Mouse (Mus musculus): ENCODE results near the gene Nlgn1. TPM values are rescaled to one million over a fixed set of nuclear protein-coding genes. Genes with fewer than 3 reads are reported as not detected.
A peak's percentile ranks its signal among the peaks of the same experiment; 100 is the strongest.

Gene Nlgn1
- polyA plus RNA-seq, 1 experiment from 2014 or later, result 15.9 TPM

- Histone ChIP-seq H3K27me3 (replicated peaks; ENCODE audit: control insufficient read depth, insufficient read depth, low read length) (no peaks in the 10 kb centered on the region), H3K27ac (ENCODE audit: low read depth, low read length) (no peak overlapping the region), H3K9ac (ENCODE audit: low read length) (no peak overlapping the region), H3K4me3 (ENCODE audit: low read depth, low read length) (no peak overlapping the region), H3K4me2 (ENCODE audit: low read length) (no peak overlapping the region), H3K36me3 (ENCODE audit: control insufficient read depth, insufficient read depth, low read length) (no peaks in the 10 kb centered on the region), H3K9me3 (replicated peaks; ENCODE audit: control insufficient read depth, low read length) (no peaks in the 10 kb centered on the region), H3K4me1 (ENCODE audit: control insufficient read depth, insufficient read depth, low read length) (0 out of 2 replicates have a peak, but pooled peaks cover 9% of the 10 kb centered on the region)
- DNase-seq (ENCODE audit: low spot score), result peak; percentile 54
- no peak for ATAC-seq
- WGBS, result 74% methylated on average over 3 of the region's 3 CpGs
Measured at GRCm38 (mm10) chr3:26141590-26141989, 190.7 kb downstream of the Nlgn1 start.

DNA sequence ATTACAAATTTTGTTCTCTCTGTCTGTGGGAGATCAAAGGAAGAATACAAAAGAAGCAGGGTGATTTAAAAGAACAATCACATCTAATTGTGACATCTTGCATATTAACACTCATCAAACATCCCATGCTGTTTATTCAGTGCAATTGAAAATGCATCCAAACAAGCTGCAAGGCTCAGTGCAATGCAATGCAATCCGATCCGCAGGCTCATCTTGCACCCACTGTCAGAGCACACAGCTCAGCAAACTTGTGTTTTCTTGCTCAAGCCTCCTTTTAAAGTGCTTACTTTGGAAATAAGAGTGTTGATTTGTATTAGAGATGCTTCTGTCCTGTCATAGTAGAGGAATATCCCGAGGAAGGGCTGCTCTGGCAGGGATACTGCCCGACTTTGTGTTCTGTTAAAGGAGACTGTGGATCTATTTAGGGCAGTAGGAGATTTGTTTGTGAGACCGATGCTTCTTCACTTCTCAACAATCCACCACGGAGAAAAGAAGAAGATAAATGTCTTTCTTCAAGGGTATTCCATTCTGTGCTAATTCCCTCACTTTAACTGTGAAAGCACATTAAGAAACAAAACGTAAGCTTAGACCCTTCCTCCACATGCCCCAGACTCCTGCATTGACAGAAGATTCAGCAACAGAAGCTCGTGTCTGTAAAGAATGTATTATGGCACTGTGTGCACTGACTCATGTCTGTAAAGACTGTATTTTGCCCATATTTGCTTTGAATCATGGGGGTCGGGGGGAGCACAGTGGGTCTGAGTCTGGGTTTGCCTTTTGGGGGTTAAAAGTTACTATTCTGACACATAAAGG, 197.2 kb downstream of the Nlgn1 start:
- peak overlapping the region; percentile 2; the same call in 1 of the 2 replicates for H3K4me2 ChIP-seq (ENCODE audit: low read length)
- 20% methylated on average over 9 of the region's 9 CpGs for WGBS
- H3K27ac ChIP-seq (ENCODE audit: low read depth, low read length), result no peak overlapping the region
- DNase-seq (ENCODE audit: low spot score) (peak; percentile 31), ATAC-seq (peak; percentile 56; the same call in 1 of the 2 replicates)
- H3K4me3 ChIP-seq (ENCODE audit: low read depth, low read length), result no peak overlapping the region
- H3K27me3 ChIP-seq (replicated peaks; ENCODE audit: control insufficient read depth, insufficient read depth, low read length), result no peaks in the 10 kb centered on the region
- H3K9ac ChIP-seq (ENCODE audit: low read length), result no peak overlapping the region
- no peaks in the 10 kb centered on the region for H3K9me3 ChIP-seq (replicated peaks; ENCODE audit: control insufficient read depth, low read length)
- H3K4me1 ChIP-seq (ENCODE audit: control insufficient read depth, insufficient read depth, low read length), result 0 out of 2 replicates have a peak, but pooled peaks cover 3% of the 10 kb centered on the region
- H3K36me3 ChIP-seq (ENCODE audit: control insufficient read depth, insufficient read depth, low read length), result no peaks in the 10 kb centered on the region; the same call in 1 of the 2 replicates

DNA sequence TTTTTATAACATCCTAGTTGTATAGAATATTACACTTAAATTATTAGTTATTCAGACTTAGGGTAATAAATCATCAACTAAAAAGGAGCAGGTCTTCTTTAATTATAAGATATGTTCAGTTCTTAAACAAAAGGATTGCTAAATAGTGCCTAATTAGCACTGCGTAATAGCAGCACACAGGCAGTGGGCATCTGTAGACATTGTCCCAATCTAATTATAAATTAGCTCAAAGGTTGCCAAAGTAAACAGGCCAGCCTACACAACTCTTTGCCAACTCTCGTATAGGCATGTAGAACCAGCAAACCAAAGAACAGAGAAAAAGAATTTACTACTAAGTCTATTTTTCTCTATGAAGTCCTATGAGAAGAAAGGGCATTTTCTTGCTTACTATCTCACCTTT, 201.3 kb downstream of the Nlgn1 start:
- H3K9ac ChIP-seq (ENCODE audit: low read length), result no peak overlapping the region
- 19% methylated on average over 2 of the region's 2 CpGs for WGBS
- no peak overlapping the region for H3K4me2 ChIP-seq (ENCODE audit: low read length)
- DNase-seq (ENCODE audit: low spot score), result peak; percentile 75
- H3K4me1 ChIP-seq (ENCODE audit: control insufficient read depth, insufficient read depth, low read length), result 0 out of 2 replicates have a peak, but pooled peaks cover 3% of the 10 kb centered on the region
- no peaks in the 10 kb centered on the region for H3K9me3 ChIP-seq (replicated peaks; ENCODE audit: control insufficient read depth, low read length)
- H3K27me3 ChIP-seq (replicated peaks; ENCODE audit: control insufficient read depth, insufficient read depth, low read length), result no peaks in the 10 kb centered on the region
- H3K36me3 ChIP-seq (ENCODE audit: control insufficient read depth, insufficient read depth, low read length), result no peaks in the 10 kb centered on the region; the same call in 1 of the 2 replicates
- no peak overlapping the region for H3K4me3 ChIP-seq (ENCODE audit: low read depth, low read length)
- no peak overlapping the region for H3K27ac ChIP-seq (ENCODE audit: low read depth, low read length)
- peak; percentile 83 for ATAC-seq

DNA sequence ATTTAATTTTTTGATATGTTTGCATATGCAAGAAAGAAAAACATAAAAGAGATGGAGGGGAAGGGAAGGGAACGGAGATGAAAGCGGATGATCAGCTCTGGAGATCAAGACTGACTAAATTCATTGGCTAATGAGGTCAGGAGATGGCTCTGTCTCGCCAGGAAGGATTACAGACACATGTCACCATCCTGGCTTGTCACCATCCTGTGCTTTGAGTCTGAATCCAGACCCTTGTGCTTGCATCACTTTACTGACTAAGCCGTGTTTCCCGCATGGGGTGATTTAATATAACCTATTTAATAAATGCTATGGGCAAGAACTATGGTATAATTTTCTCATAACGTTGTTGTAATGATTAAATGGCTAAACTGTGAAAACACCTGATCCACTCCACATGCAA, 202.8 kb downstream of the Nlgn1 start:
- Histone ChIP-seq H3K4me1 (ENCODE audit: control insufficient read depth, insufficient read depth, low read length) (no peaks in the 10 kb centered on the region), H3K9ac (ENCODE audit: low read length) (no peak overlapping the region), H3K9me3 (replicated peaks; ENCODE audit: control insufficient read depth, low read length) (no peaks in the 10 kb centered on the region), H3K27ac (ENCODE audit: low read depth, low read length) (no peak overlapping the region), H3K27me3 (replicated peaks; ENCODE audit: control insufficient read depth, insufficient read depth, low read length) (no peaks in the 10 kb centered on the region), H3K36me3 (ENCODE audit: control insufficient read depth, insufficient read depth, low read length) (no peaks in the 10 kb centered on the region; the same call in 1 of the 2 replicates), H3K4me2 (ENCODE audit: low read length) (no peak overlapping the region), H3K4me3 (ENCODE audit: low read depth, low read length) (no peak overlapping the region)
- ATAC-seq, result no peak
- DNase-seq (ENCODE audit: low spot score), result no peak
- WGBS, result 78% methylated on average over 6 of the region's 6 CpGs

- no peaks in the 10 kb centered on the region for H3K27me3 ChIP-seq (replicated peaks; ENCODE audit: control insufficient read depth, insufficient read depth, low read length)
- H3K4me3 ChIP-seq (ENCODE audit: low read depth, low read length), result no peak overlapping the region
- H3K27ac ChIP-seq (ENCODE audit: low read depth, low read length), result no peak overlapping the region
- H3K36me3 ChIP-seq (ENCODE audit: control insufficient read depth, insufficient read depth, low read length), result no peaks in the 10 kb centered on the region
- H3K9ac ChIP-seq (ENCODE audit: low read length), result no peak overlapping the region
- 84% methylated on average over 1 of the region's 1 CpGs for WGBS
- H3K9me3 ChIP-seq (replicated peaks; ENCODE audit: control insufficient read depth, low read length), result no peaks in the 10 kb centered on the region
- H3K4me2 ChIP-seq (ENCODE audit: low read length), result no peak overlapping the region
- DNase-seq (ENCODE audit: low spot score) (no peak), ATAC-seq (no peak)
- no peaks in the 10 kb centered on the region for H3K4me1 ChIP-seq (ENCODE audit: control insufficient read depth, insufficient read depth, low read length)
Measured at GRCm38 (mm10) chr3:26117071-26117470, 215.2 kb downstream of the Nlgn1 start.

- Histone ChIP-seq H3K9ac (ENCODE audit: low read length) (no peak overlapping the region), H3K9me3 (replicated peaks; ENCODE audit: control insufficient read depth, low read length) (no peaks in the 10 kb centered on the region), H3K27me3 (replicated peaks; ENCODE audit: control insufficient read depth, insufficient read depth, low read length) (no peaks in the 10 kb centered on the region), H3K36me3 (ENCODE audit: control insufficient read depth, insufficient read depth, low read length) (no peaks in the 10 kb centered on the region), H3K27ac (ENCODE audit: low read depth, low read length) (no peak overlapping the region), H3K4me2 (ENCODE audit: low read length) (no peak overlapping the region), H3K4me1 (ENCODE audit: control insufficient read depth, insufficient read depth, low read length) (no peaks in the 10 kb centered on the region), H3K4me3 (ENCODE audit: low read depth, low read length) (no peak overlapping the region)
- no peak for DNase-seq (ENCODE audit: low spot score)
- WGBS, result 55% methylated on average over 7 of the region's 7 CpGs
- ATAC-seq, result no peak
Measured at GRCm38 (mm10) chr3:26106361-26106760, 225.9 kb downstream of the Nlgn1 start.

- WGBS, result 10% methylated on average over 3 of the region's 3 CpGs
- H3K27me3 ChIP-seq (replicated peaks; ENCODE audit: control insufficient read depth, insufficient read depth, low read length), result no peaks in the 10 kb centered on the region
- peak; percentile 32; the same call in 1 of the 2 replicates for ATAC-seq
- no peaks in the 10 kb centered on the region for H3K36me3 ChIP-seq (ENCODE audit: control insufficient read depth, insufficient read depth, low read length)
- no peak overlapping the region for H3K27ac ChIP-seq (ENCODE audit: low read depth, low read length)
- DNase-seq (ENCODE audit: low spot score), result no peak
- no peak overlapping the region for H3K9ac ChIP-seq (ENCODE audit: low read length)
- H3K9me3 ChIP-seq (replicated peaks; ENCODE audit: control insufficient read depth, low read length), result no peaks in the 10 kb centered on the region
- no peak overlapping the region for H3K4me2 ChIP-seq (ENCODE audit: low read length)
- H3K4me3 ChIP-seq (ENCODE audit: low read depth, low read length), result no peak overlapping the region
- H3K4me1 ChIP-seq (ENCODE audit: control insufficient read depth, insufficient read depth, low read length), result no peaks in the 10 kb centered on the region
Measured at GRCm38 (mm10) chr3:26105528-26105927, 226.7 kb downstream of the Nlgn1 start.

DNA sequence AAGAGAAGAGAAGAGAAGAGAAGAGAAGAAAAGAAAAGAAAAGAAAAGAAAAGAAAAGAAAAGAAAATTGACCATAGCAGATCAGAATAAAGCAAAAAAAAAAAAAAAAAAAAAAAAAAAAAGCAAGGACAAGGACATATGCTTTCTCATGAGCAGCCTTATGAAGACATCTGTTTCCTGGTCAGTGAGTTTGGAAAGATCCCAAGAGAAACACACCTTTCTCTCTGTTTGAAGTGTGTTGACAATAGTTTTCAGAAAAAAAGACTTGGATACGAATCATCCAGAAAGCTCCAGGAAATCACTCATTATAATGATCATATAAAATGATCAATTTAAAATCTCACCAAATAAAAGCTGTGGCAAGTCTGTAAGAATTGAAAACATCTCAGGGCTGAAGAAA, 230.0 kb downstream of the Nlgn1 start:
- no peaks in the 10 kb centered on the region for H3K9me3 ChIP-seq (replicated peaks; ENCODE audit: control insufficient read depth, low read length)
- no peaks in the 10 kb centered on the region for H3K36me3 ChIP-seq (ENCODE audit: control insufficient read depth, insufficient read depth, low read length)
- H3K27ac ChIP-seq (ENCODE audit: low read depth, low read length), result no peak overlapping the region
- no peak for ATAC-seq
- DNase-seq (ENCODE audit: low spot score), result no peak
- no peak overlapping the region for H3K4me3 ChIP-seq (ENCODE audit: low read depth, low read length)
- H3K4me2 ChIP-seq (ENCODE audit: low read length), result no peak overlapping the region
- no peak overlapping the region for H3K9ac ChIP-seq (ENCODE audit: low read length)
- no peaks in the 10 kb centered on the region for H3K4me1 ChIP-seq (ENCODE audit: control insufficient read depth, insufficient read depth, low read length)
- 89% methylated on average over 1 of the region's 1 CpGs for WGBS
- H3K27me3 ChIP-seq (replicated peaks; ENCODE audit: control insufficient read depth, insufficient read depth, low read length), result no peaks in the 10 kb centered on the region

DNA sequence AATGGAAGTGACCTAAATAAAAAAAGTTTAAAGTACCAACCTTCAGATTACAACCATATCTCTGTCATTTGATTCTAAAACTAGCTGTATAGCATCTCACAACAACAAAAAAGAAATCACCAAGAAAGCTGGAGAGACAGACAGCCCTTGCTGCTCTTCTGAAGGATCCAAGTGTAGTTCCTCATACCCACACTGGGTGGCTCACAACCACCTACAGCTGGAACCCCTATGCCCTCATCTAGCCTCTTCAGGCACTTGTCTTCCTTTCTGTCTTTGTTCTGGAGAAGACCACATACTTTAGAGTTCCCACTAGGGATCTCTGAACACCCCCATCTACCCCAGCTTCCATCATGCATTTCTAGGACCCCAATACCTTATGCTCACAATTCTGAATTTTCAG, 236.7 kb downstream of the Nlgn1 start:
- Histone ChIP-seq H3K36me3 (ENCODE audit: control insufficient read depth, insufficient read depth, low read length) (no peaks in the 10 kb centered on the region), H3K4me1 (ENCODE audit: control insufficient read depth, insufficient read depth, low read length) (no peaks in the 10 kb centered on the region), H3K27ac (ENCODE audit: low read depth, low read length) (no peak overlapping the region), H3K27me3 (replicated peaks; ENCODE audit: control insufficient read depth, insufficient read depth, low read length) (no peaks in the 10 kb centered on the region), H3K4me2 (ENCODE audit: low read length) (no peak overlapping the region), H3K4me3 (ENCODE audit: low read depth, low read length) (no peak overlapping the region), H3K9me3 (replicated peaks; ENCODE audit: control insufficient read depth, low read length) (no peaks in the 10 kb centered on the region), H3K9ac (ENCODE audit: low read length) (no peak overlapping the region)
- DNase-seq (ENCODE audit: low spot score), result peak; percentile 20
- no peak for ATAC-seq

Data from forebrain, embryonic 14.5 days (tissue).